Mouse (Mus musculus) MEL (cell line): Measurements from ENCODE around the gene Olfr49. TPM values are rescaled to one million over a fixed set of nuclear protein-coding genes. Genes with fewer than 3 reads are reported as not detected.
A peak's percentile ranks its signal among the peaks of the same experiment; 100 is the strongest.

Experiments used
- DNase-seq: peaks from one replicate; pipeline ENCODE4 v3.0.0; 2011; ENCODE audit warnings: low read depth, low spot score
- H3K27ac ChIP-seq: 2 replicates; pipeline ENCODE4 v1.5.1; 2012; ENCODE audit warnings: low read depth, mild to moderate bottlenecking, control low read depth, low read length, moderate library complexity; ENCODE audit not compliant: control insufficient read depth
- H3K27me3 ChIP-seq, 2 experiments: fragments of 150-350 bp in 1 of 2; sonication (generic) in 1 of 2; 2 replicates each; pipeline ENCODE4 v1.6.1; 2012; ENCODE audit warnings: low read length in 2 of 2, mild to moderate bottlenecking in 2 of 2, improper control_type of control experiment in 1 of 2, moderate library complexity in 1 of 2; ENCODE audit not compliant: insufficient read depth in 2 of 2, control insufficient read depth in 1 of 2
- H3K36me3 ChIP-seq, 2 experiments: 2 replicates each; pipeline ENCODE4 v1.6.1; 2012 to 2014; ENCODE audit warnings: low read length in 2 of 2, improper control_type of control experiment in 1 of 2, inconsistent platforms in 1 of 2, mild to moderate bottlenecking in 1 of 2; ENCODE audit not compliant: insufficient read depth in 2 of 2, control insufficient read depth in 1 of 2
- H3K4me1 ChIP-seq, 2 experiments: fragments of 150-350 bp in 1 of 2; sonication (generic) in 1 of 2; 2 replicates each; pipeline ENCODE4 v1.6.1; 2012; ENCODE audit warnings: low read length in 2 of 2, improper control_type of control experiment in 1 of 2, mild to moderate bottlenecking in 1 of 2; ENCODE audit not compliant: insufficient read depth in 2 of 2, control insufficient read depth in 1 of 2
- H3K4me3 ChIP-seq, 2 experiments: fragments of 150-350 bp in 1 of 2; sonication (generic) in 1 of 2; 2 replicates each; pipeline ENCODE4 v1.5.1; 2012; ENCODE audit warnings: low read depth in 2 of 2, low read length in 2 of 2, mild to moderate bottlenecking in 2 of 2, moderate library complexity in 2 of 2, control low read depth in 1 of 2, improper control_type of control experiment in 1 of 2; ENCODE audit not compliant: control insufficient read depth in 1 of 2, insufficient read depth in 1 of 2
- H3K79me2 ChIP-seq: 2 replicates; pipeline ENCODE4 v1.6.1; 2012; ENCODE audit warnings: mild to moderate bottlenecking, low read length, moderate library complexity; ENCODE audit not compliant: control insufficient read depth, poor library complexity, insufficient read depth
- H3K9ac ChIP-seq: 2 replicates; pipeline ENCODE4 v1.6.1; 2012; ENCODE audit warnings: low read depth, mild to moderate bottlenecking, control low read depth, low read length, moderate library complexity; ENCODE audit not compliant: control insufficient read depth, poor library complexity, severe bottlenecking
- H3K9me3 ChIP-seq: fragments of 150-350 bp; sonication (generic); replicated peaks from 2 replicates; pipeline ENCODE4 v1.6.1; 2012; ENCODE audit warnings: mild to moderate bottlenecking, low read length, improper control_type of control experiment, moderate library complexity; ENCODE audit not compliant: insufficient read depth
- CHD1 ChIP-seq: IDR thresholded peaks from 2 replicates; pipeline ENCODE4 v1.6.1; 2012; ENCODE audit warnings: low read depth, mild to moderate bottlenecking, inconsistent platforms, low read length, improper control_type of control experiment
- CHD2 ChIP-seq: IDR thresholded peaks from 2 replicates; pipeline ENCODE4 v1.6.1; 2011; ENCODE audit warnings: low read length, improper control_type of control experiment
- CTCF ChIP-seq, 3 experiments: IDR thresholded peaks in 2 of 3; conservative IDR thresholded peaks in 1 of 3; 2 replicates each; pipeline ENCODE4 v1.5.1; 2011 to 2012; ENCODE audit warnings: low read length in 3 of 3, low read depth in 2 of 3, mild to moderate bottlenecking in 2 of 3, improper control_type of control experiment in 1 of 3, inconsistent platforms in 1 of 3, mixed read lengths in 1 of 3, moderate library complexity in 1 of 3; ENCODE audit not compliant: control insufficient read depth in 1 of 3, insufficient read depth in 1 of 3, poor library complexity in 1 of 3, severe bottlenecking in 1 of 3
- E2F4 ChIP-seq: IDR thresholded peaks from 2 replicates; pipeline ENCODE4 v1.6.1; 2011; ENCODE audit warnings: low read depth, low read length, improper control_type of control experiment, borderline replicate concordance
- ELF1 ChIP-seq: IDR thresholded peaks from 2 replicates; pipeline ENCODE4 v1.6.1; 2014; ENCODE audit warnings: low read depth, mild to moderate bottlenecking, inconsistent platforms, low read length, improper control_type of control experiment, moderate library complexity
- EP300 ChIP-seq, 2 experiments: IDR thresholded peaks; 2 replicates each; pipeline ENCODE4 v1.6.1; 2011; ENCODE audit warnings: improper control_type of control experiment in 2 of 2, low read length in 2 of 2, low read depth in 1 of 2, mild to moderate bottlenecking in 1 of 2
- ETS1 ChIP-seq: IDR thresholded peaks from 2 replicates; pipeline ENCODE4 v1.6.1; 2012; ENCODE audit warnings: low read depth, mild to moderate bottlenecking, inconsistent platforms, low read length, improper control_type of control experiment, moderate library complexity
- GABPA ChIP-seq: IDR thresholded peaks from 2 replicates; pipeline ENCODE4 v1.6.1; 2012; ENCODE audit warnings: low read depth, mild to moderate bottlenecking, inconsistent platforms, low read length, improper control_type of control experiment, moderate library complexity
- GATA1 ChIP-seq: IDR thresholded peaks from 2 replicates; pipeline ENCODE4 v1.6.1; 2011; ENCODE audit warnings: low read depth, low read length, improper control_type of control experiment
- HCFC1 ChIP-seq: IDR thresholded peaks from 2 replicates; pipeline ENCODE4 v1.6.1; 2012; ENCODE audit warnings: low read depth, mild to moderate bottlenecking, inconsistent platforms, low read length, improper control_type of control experiment, moderate library complexity
- JUND ChIP-seq: IDR thresholded peaks from 2 replicates; pipeline ENCODE4 v1.6.1; 2011; ENCODE audit warnings: low read depth, mild to moderate bottlenecking, improper control_type of control experiment, low read length
- KAT2A ChIP-seq: conservative IDR thresholded peaks from 2 replicates; pipeline ENCODE4 v1.6.1; 2012; ENCODE audit warnings: low read depth, low read length, improper control_type of control experiment, inconsistent platforms
- MAFK ChIP-seq: IDR thresholded peaks from 2 replicates; pipeline ENCODE4 v1.6.1; 2011; ENCODE audit warnings: low read depth, mild to moderate bottlenecking, low read length, improper control_type of control experiment, borderline replicate concordance
- MAX ChIP-seq: IDR thresholded peaks from 2 replicates; pipeline ENCODE4 v1.6.1; 2011; ENCODE audit warnings: low read length, improper control_type of control experiment
- MAZ ChIP-seq: IDR thresholded peaks from 2 replicates; pipeline ENCODE4 v1.6.1; 2012; ENCODE audit warnings: low read depth, mild to moderate bottlenecking, inconsistent platforms, low read length, improper control_type of control experiment
- MEF2A ChIP-seq: IDR thresholded peaks from 2 replicates; pipeline ENCODE4 v1.6.1; 2014; ENCODE audit warnings: low read depth, mild to moderate bottlenecking, inconsistent platforms, low read length, improper control_type of control experiment; ENCODE audit not compliant: poor library complexity, insufficient replicate concordance, severe bottlenecking; ENCODE audit errors: extremely low read depth
- MXI1 ChIP-seq: IDR thresholded peaks from 2 replicates; pipeline ENCODE4 v1.6.1; 2011; ENCODE audit warnings: mild to moderate bottlenecking, low read depth, low read length, improper control_type of control experiment
- MYB ChIP-seq: IDR thresholded peaks from 2 replicates; pipeline ENCODE4 v1.6.1; 2011; ENCODE audit warnings: mild to moderate bottlenecking, low read depth, low read length, improper control_type of control experiment
- MYC ChIP-seq: IDR thresholded peaks from 2 replicates; pipeline ENCODE4 v1.6.1; 2011; ENCODE audit warnings: low read depth, mild to moderate bottlenecking, low read length, improper control_type of control experiment, moderate library complexity
- NELFE ChIP-seq: IDR thresholded peaks from 2 replicates; pipeline ENCODE4 v1.6.1; 2011; ENCODE audit warnings: low read depth, low read length, improper control_type of control experiment
- NRF1 ChIP-seq: IDR thresholded peaks from 2 replicates; pipeline ENCODE4 v1.6.1; 2014; ENCODE audit warnings: low read depth, mild to moderate bottlenecking, inconsistent platforms, low read length, improper control_type of control experiment, moderate library complexity; ENCODE audit not compliant: poor library complexity, insufficient read depth, severe bottlenecking
- POLR2A ChIP-seq, 2 experiments: IDR thresholded peaks; 2 replicates each; pipeline ENCODE4 v1.6.1; 2011 to 2012; ENCODE audit warnings: low read length in 2 of 2, mild to moderate bottlenecking in 2 of 2, control low read depth in 1 of 2, improper control_type of control experiment in 1 of 2, low read depth in 1 of 2, moderate library complexity in 1 of 2; ENCODE audit not compliant: control insufficient read depth in 1 of 2, insufficient read depth in 1 of 2, poor library complexity in 1 of 2
- POLR2AphosphoS2 ChIP-seq: IDR thresholded peaks from 2 replicates; pipeline ENCODE4 v1.6.1; 2011; ENCODE audit warnings: low read length, improper control_type of control experiment
- POLR2AphosphoS5 ChIP-seq: IDR thresholded peaks from 2 replicates; pipeline ENCODE4 v1.6.1; 2012; ENCODE audit warnings: low read depth, borderline replicate concordance, mild to moderate bottlenecking, inconsistent platforms, low read length, moderate library complexity, mixed read lengths
- RAD21 ChIP-seq: IDR thresholded peaks from 2 replicates; pipeline ENCODE4 v1.6.1; 2011; ENCODE audit warnings: mild to moderate bottlenecking, low read depth, low read length, improper control_type of control experiment
- RCOR1 ChIP-seq: IDR thresholded peaks from 2 replicates; pipeline ENCODE4 v1.6.1; 2012; ENCODE audit warnings: low read depth, mild to moderate bottlenecking, inconsistent platforms, low read length, improper control_type of control experiment
- SIN3A ChIP-seq: IDR thresholded peaks from 2 replicates; pipeline ENCODE4 v1.6.1; 2012; ENCODE audit warnings: low read length, improper control_type of control experiment, inconsistent platforms
- SMC3 ChIP-seq: IDR thresholded peaks from 2 replicates; pipeline ENCODE4 v1.6.1; 2011; ENCODE audit warnings: low read depth, low read length, improper control_type of control experiment
- TAL1 ChIP-seq: IDR thresholded peaks from 2 replicates; pipeline ENCODE4 v1.6.1; 2012; ENCODE audit warnings: mild to moderate bottlenecking, inconsistent platforms, low read length, moderate library complexity, mixed read lengths
- TBP ChIP-seq: IDR thresholded peaks from 2 replicates; pipeline ENCODE4 v1.8.0; 2011; ENCODE audit warnings: low read depth, low read length, improper control_type of control experiment
- TCF12 ChIP-seq: IDR thresholded peaks from 2 replicates; pipeline ENCODE4 v1.6.1; 2014; ENCODE audit warnings: low read depth, mild to moderate bottlenecking, inconsistent platforms, low read length, improper control_type of control experiment, moderate library complexity
- UBTF ChIP-seq: IDR thresholded peaks from 2 replicates; pipeline ENCODE4 v1.6.1; 2012; ENCODE audit warnings: low read depth, mild to moderate bottlenecking, inconsistent platforms, low read length, improper control_type of control experiment, moderate library complexity, borderline replicate concordance; ENCODE audit not compliant: insufficient read depth
- USF1 ChIP-seq: IDR thresholded peaks from 2 replicates; pipeline ENCODE4 v1.6.1; 2014; ENCODE audit warnings: low read depth, mild to moderate bottlenecking, inconsistent platforms, low read length, improper control_type of control experiment, moderate library complexity
- USF2 ChIP-seq, 2 experiments: IDR thresholded peaks; 2 replicates each; pipeline ENCODE4 v1.6.1; 2011 to 2012; ENCODE audit warnings: improper control_type of control experiment in 2 of 2, low read length in 2 of 2, borderline replicate concordance in 1 of 2, inconsistent platforms in 1 of 2, low read depth in 1 of 2, mild to moderate bottlenecking in 1 of 2; ENCODE audit not compliant: insufficient read depth in 1 of 2
- ZC3H11A ChIP-seq: IDR thresholded peaks from 2 replicates; pipeline ENCODE4 v1.6.1; 2012; ENCODE audit warnings: low read depth, mild to moderate bottlenecking, inconsistent platforms, low read length, improper control_type of control experiment
- ZKSCAN1 ChIP-seq: IDR thresholded peaks from 2 replicates; pipeline ENCODE4 v1.6.1; 2012; ENCODE audit warnings: low read depth, mild to moderate bottlenecking, inconsistent platforms, low read length, improper control_type of control experiment, moderate library complexity
- ZMIZ1 ChIP-seq: IDR thresholded peaks from 2 replicates; pipeline ENCODE4 v1.6.1; 2012; ENCODE audit warnings: low read depth, mild to moderate bottlenecking, inconsistent platforms, low read length, improper control_type of control experiment, moderate library complexity
- ZNF384 ChIP-seq: IDR thresholded peaks from 2 replicates; pipeline ENCODE4 v1.6.1; 2012; ENCODE audit warnings: low read depth, mild to moderate bottlenecking, inconsistent platforms, low read length, improper control_type of control experiment
- polyA plus RNA-seq, 2 experiments: library from polyadenylated mRNA; stranded (reverse) in 1 of 2; unstranded in 1 of 2; fragments of >175 nt in 1 of 2; fragments of >200 nt in 1 of 2; gene quantifications; 2 replicates each; pipeline versions ENCODE4 v1.2.1 to v1.2.4; 2012; ENCODE audit warnings: low replicate concordance in 2 of 2, low read depth in 1 of 2; ENCODE audit not compliant: insufficient read length in 2 of 2, insufficient read depth in 1 of 2, missing spikeins in 1 of 2
- total RNA-seq: library from RNA; depleted of rRNA; stranded (reverse); fragments of 300-350 nt; gene quantifications from 2 replicates; pipeline ENCODE4 v1.2.3, GENCODE M21; 2012

Gene Olfr49
- total and polyA plus RNA-seq, 3 experiments: not detected

GRCm38 (mm10) chr14:54328548-54328947 lies 43.8 kb upstream of the Olfr49 start:
- H3K4me3 ChIP-seq: no peak overlapping the region
- no peaks in the 10 kb centered on the region for H3K9me3 ChIP-seq
- no peak overlapping the region for H3K27ac ChIP-seq
- H3K4me1 ChIP-seq: peaks cover 12% of the 10 kb centered on the region in 2 experiments
- H3K79me2 ChIP-seq: no peaks in the 10 kb centered on the region
- peaks cover 0 to 12% of the 10 kb centered on the region in 2 experiments; a peak in 2 of 4 replicates for H3K36me3 ChIP-seq
- H3K27me3 ChIP-seq: peaks cover 0 to 1% of the 10 kb centered on the region in 2 experiments; a peak in 1 of 4 replicates
- H3K9ac ChIP-seq: no peak overlapping the region
- peak; percentile 16 for DNase-seq
- TF ChIP-seq NELFE: no peak
- no peak for TF ChIP-seq USF2 (IDR thresholded peaks at IDR 0.05; ENCODE audit: borderline replicate concordance in 1 of 2, insufficient read depth in 1 of 2, low read depth in 1 of 2, low read length in 2 of 2)
- TF ChIP-seq TAL1: no peak
- TF ChIP-seq GABPA: no peak
- TF ChIP-seq KAT2A: no peak
- TF ChIP-seq CHD1: no peak
- TF ChIP-seq MAZ: no peak
- no peak for TF ChIP-seq UBTF
- TF ChIP-seq CHD2: no peak
- no peak for TF ChIP-seq MAX
- no peak for TF ChIP-seq MYB
- TF ChIP-seq EP300 (IDR thresholded peaks at IDR 0.05; ENCODE audit: low read depth in 1 of 2, low read length in 2 of 2): no peak
- TF ChIP-seq MEF2A: no peak
- no peak for TF ChIP-seq POLR2AphosphoS5
- TF ChIP-seq ELF1: no peak
- 0 out of 2 replicates have a peak, but pooled peaks have one; percentile 30 for TF ChIP-seq ZNF384
- TF ChIP-seq MYC: no peak
- no peak for TF ChIP-seq ZKSCAN1
- no peak for TF ChIP-seq ZMIZ1
- TF ChIP-seq TCF12: no peak
- TF ChIP-seq NRF1: no peak
- TF ChIP-seq SMC3: peak; percentile 67
- peak; percentile 49 for TF ChIP-seq RAD21
- no peak for TF ChIP-seq USF1
- no peak for TF ChIP-seq ETS1
- TF ChIP-seq POLR2AphosphoS2: no peak
- TF ChIP-seq SIN3A: no peak
- TF ChIP-seq CTCF (IDR thresholded peaks at IDR 0.05 in 2 of 3, conservative IDR thresholded peaks at IDR 0.05 in 1 of 3; ENCODE audit: control insufficient read depth in 1 of 3, insufficient read depth in 1 of 3, low read depth in 2 of 3, low read length in 3 of 3, poor library complexity in 1 of 3, severe bottlenecking in 1 of 3): peak; percentile 34 to 53 (median 42); a peak in 5 of 6 replicates
- no peak for TF ChIP-seq TBP
- no peak for TF ChIP-seq POLR2A (IDR thresholded peaks at IDR 0.05; ENCODE audit: control insufficient read depth in 1 of 2, insufficient read depth in 1 of 2, low read depth in 1 of 2, low read length in 2 of 2, poor library complexity in 1 of 2)
- no peak for TF ChIP-seq E2F4
- TF ChIP-seq RCOR1: no peak
- peak; percentile 48 for TF ChIP-seq ZC3H11A
- TF ChIP-seq HCFC1: no peak
- no peak for TF ChIP-seq MAFK
- no peak for TF ChIP-seq MXI1
- no peak for TF ChIP-seq GATA1
- no peak for TF ChIP-seq JUND
